Mouse (Mus musculus) thymus, adult 2 months (tissue): ENCODE data around the gene Tmem26. TPM values are rescaled to one million over a fixed set of nuclear protein-coding genes. Genes with fewer than 3 reads are reported as not detected.

Experiments
- DNase-seq: peaks from one replicate; pipeline ENCODE4 v3.0.0; 2021
- H3K27ac ChIP-seq: fragments of 200-500 bp; 2 replicates; pipeline ENCODE4 v1.5.1; 2012; ENCODE audit warnings: low read length, control low read depth; ENCODE audit not compliant: control insufficient read depth, insufficient read depth
- H3K27me3 ChIP-seq: fragments of 200-500 bp; 2 replicates; pipeline ENCODE4 v1.6.1; 2012; ENCODE audit warnings: mild to moderate bottlenecking, low read length, moderate library complexity, mixed read lengths; ENCODE audit not compliant: control insufficient read depth, insufficient read depth
- H3K36me3 ChIP-seq: fragments of 200-500 bp; 2 replicates; pipeline ENCODE4 v1.6.1; 2012; ENCODE audit warnings: mild to moderate bottlenecking, low read length, moderate library complexity; ENCODE audit not compliant: control insufficient read depth, insufficient read depth
- H3K4me1 ChIP-seq: fragments of 200-500 bp; replicated peaks from 2 replicates; pipeline ENCODE4 v1.6.1; 2012; ENCODE audit warnings: low read length; ENCODE audit not compliant: control insufficient read depth, insufficient read depth
- H3K4me3 ChIP-seq: fragments of 200-500 bp; 2 replicates; pipeline ENCODE4 v1.5.1; 2012; ENCODE audit warnings: mild to moderate bottlenecking, low read length, control low read depth, moderate library complexity; ENCODE audit not compliant: control insufficient read depth, insufficient read depth
- CTCF ChIP-seq: fragments of 200-500 bp; IDR thresholded peaks from 2 replicates; pipeline ENCODE4 v1.5.1; 2012; ENCODE audit warnings: mild to moderate bottlenecking, control low read depth, low read length, moderate library complexity, borderline replicate concordance; ENCODE audit not compliant: control insufficient read depth, poor library complexity, insufficient read depth; ENCODE audit errors: extremely low read depth
- POLR2A ChIP-seq: fragments of 200-500 bp; IDR thresholded peaks from 2 replicates; pipeline ENCODE4 v1.6.1; 2012; ENCODE audit warnings: mild to moderate bottlenecking, low read length, control low read depth, moderate library complexity; ENCODE audit not compliant: control insufficient read depth, poor library complexity, insufficient read depth; ENCODE audit errors: extremely low read depth
- WGBS: fragments of 180-500 bp; shearing (Covaris S2); methylation state at CpG from one replicate; pipeline ENCODE4 v1.1.7; 2018; 5-methylcytosine and 5-hydroxymethylcytosine counted together
- polyA plus RNA-seq: library from polyadenylated mRNA; depleted of rRNA; stranded (reverse); fragments of >200 nt; gene quantifications from 2 replicates; pipeline ENCODE4 v1.2.3, GENCODE M21; 2012; rRNA removed

The Tmem26 gene
- polyA plus RNA-seq = 4.4 and 4.5 TPM in 2 replicates

GRCm38 (mm10) chr10:68723568-68724360 is at the start of gene Tmem26:
Gene Tmem26 (plus strand): TSS chr10:68723646.
- 14% methylated on average over 32 of the region's 32 CpGs for WGBS
- TF ChIP-seq POLR2A (no peak), CTCF (no peak)
- Histone ChIP-seq H3K36me3 (no peaks in the 10 kb centered on the region), H3K4me1 (no peaks in the 10 kb centered on the region), H3K4me3 (peak within 1 kb of the TSS; percentile 19), H3K27ac (no peak within 1 kb of the TSS), H3K27me3 (no peaks in the 10 kb centered on the region)
- no peak for DNase-seq

GRCm38 (mm10) chr10:68678678-68679077 is 44.8 kb upstream of the Tmem26 start:
- H3K4me1 ChIP-seq = no peaks in the 10 kb centered on the region
- no peak for DNase-seq
- no peak for TF ChIP-seq POLR2A
- no peak for TF ChIP-seq CTCF
- H3K27ac ChIP-seq = no peak overlapping the region
- H3K36me3 ChIP-seq = no peaks in the 10 kb centered on the region
- WGBS = 82% methylated on average over 4 of the region's 4 CpGs
- H3K27me3 ChIP-seq = no peaks in the 10 kb centered on the region
- H3K4me3 ChIP-seq = no peak overlapping the region

- H3K36me3 ChIP-seq = no peaks in the 10 kb centered on the region
- no peaks in the 10 kb centered on the region for H3K27me3 ChIP-seq
- TF ChIP-seq CTCF (no peak), POLR2A (no peak)
- H3K27ac ChIP-seq = no peak overlapping the region
- 72% methylated on average over 4 of the region's 4 CpGs for WGBS
- no peaks in the 10 kb centered on the region for H3K4me1 ChIP-seq
- DNase-seq = no peak
- no peak overlapping the region for H3K4me3 ChIP-seq
Measured at GRCm38 (mm10) chr10:68681233-68681632, 42.2 kb upstream of the Tmem26 start.

DNA sequence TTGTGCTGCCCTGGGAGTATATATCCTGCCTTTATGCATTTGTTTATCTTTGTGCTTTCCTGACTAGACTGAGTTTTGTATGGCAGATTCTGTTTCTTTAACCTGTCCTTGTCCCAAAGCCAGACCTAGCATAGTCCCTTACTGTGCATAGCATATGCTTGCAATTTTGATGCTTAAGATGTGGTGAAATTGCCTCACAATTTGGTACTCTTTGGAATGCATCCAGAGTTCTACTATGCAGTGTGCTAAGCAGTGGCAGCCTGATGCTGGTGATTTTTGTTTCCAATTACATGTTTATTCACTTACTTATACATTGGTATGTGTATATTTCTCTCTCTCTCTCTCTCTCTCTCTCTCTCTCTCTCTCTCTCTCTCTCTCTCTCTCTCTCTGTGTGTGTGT is 37.9 kb upstream of the Tmem26 start:
- Histone ChIP-seq H3K4me3 (no peak overlapping the region), H3K27me3 (no peaks in the 10 kb centered on the region), H3K27ac (no peak overlapping the region), H3K36me3 (no peaks in the 10 kb centered on the region), H3K4me1 (no peaks in the 10 kb centered on the region)
- TF ChIP-seq POLR2A (no peak), CTCF (no peak)
- DNase-seq = no peak

DNA sequence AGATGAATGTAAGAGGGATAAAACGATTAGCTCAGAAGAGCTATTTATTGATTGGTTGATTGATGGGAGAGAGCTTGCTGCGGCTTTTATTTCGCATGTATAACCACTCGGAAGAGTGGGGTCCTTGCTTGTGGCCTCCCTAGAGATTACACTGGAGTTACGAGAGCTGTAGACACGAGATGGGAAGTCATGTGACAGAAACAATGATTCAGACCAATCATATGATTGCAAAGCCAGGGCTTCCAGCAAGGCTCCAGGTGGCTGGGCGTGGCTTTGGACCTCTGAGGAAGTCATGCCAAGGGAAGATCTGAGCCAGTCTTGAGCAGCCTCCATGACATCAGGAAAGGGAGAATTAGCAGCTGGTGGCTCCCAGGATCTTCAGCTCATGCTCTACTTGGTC is 32.3 kb upstream of the Tmem26 start:
- 89% methylated on average over 7 of the region's 7 CpGs for WGBS
- Histone ChIP-seq H3K4me3 (no peak overlapping the region), H3K27me3 (no peaks in the 10 kb centered on the region), H3K36me3 (no peaks in the 10 kb centered on the region), H3K4me1 (no peaks in the 10 kb centered on the region), H3K27ac (no peak overlapping the region)
- TF ChIP-seq CTCF (no peak), POLR2A (no peak)
- no peak for DNase-seq

DNA sequence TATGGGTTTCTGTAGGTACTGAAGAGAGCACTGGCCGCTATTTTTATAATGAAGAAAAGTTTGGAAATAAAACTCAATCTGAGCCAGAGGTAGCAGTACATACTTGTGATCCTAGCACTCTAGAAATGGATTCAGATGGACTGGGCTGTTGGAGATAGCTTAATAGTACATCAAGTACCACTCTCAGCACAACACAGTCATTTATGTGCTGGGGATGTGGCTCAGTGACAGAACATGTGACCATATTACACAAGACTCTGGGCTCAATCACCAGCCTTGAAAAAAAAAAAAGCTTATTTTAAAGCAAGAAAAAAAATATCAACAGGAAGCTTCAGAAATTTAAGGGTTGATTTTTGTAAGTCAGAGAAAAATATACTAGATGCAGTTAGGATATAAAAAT is 31.0 kb upstream of the Tmem26 start:
- Histone ChIP-seq H3K27me3 (no peaks in the 10 kb centered on the region), H3K36me3 (no peaks in the 10 kb centered on the region), H3K4me1 (no peaks in the 10 kb centered on the region), H3K27ac (no peak overlapping the region), H3K4me3 (no peak overlapping the region)
- no peak for DNase-seq
- 97% methylated on average over 1 of the region's 1 CpGs for WGBS
- TF ChIP-seq POLR2A (no peak), CTCF (no peak)

- H3K36me3 ChIP-seq = no peaks in the 10 kb centered on the region
- H3K4me1 ChIP-seq = no peaks in the 10 kb centered on the region
- H3K4me3 ChIP-seq = no peak overlapping the region
- H3K27me3 ChIP-seq = no peaks in the 10 kb centered on the region
- no peak overlapping the region for H3K27ac ChIP-seq
- TF ChIP-seq CTCF (no peak), POLR2A (no peak)
- DNase-seq = no peak
Measured at GRCm38 (mm10) chr10:68695760-68696336, 27.6 kb upstream of the Tmem26 start.
